Mouse (Mus musculus) heart, adult 2 months (tissue): ENCODE measurements around the gene 4933424G06Rik. TPM values are rescaled to one million over a fixed set of nuclear protein-coding genes. Genes with fewer than 3 reads are reported as not detected.

Experiments used
- DNase-seq, 2 experiments: peaks; one replicate each; pipeline ENCODE4 v3.0.0; 2021
- H3K27ac ChIP-seq: fragments of 200-600 bp; 2 replicates; pipeline ENCODE4 v1.8.1; 2022
- H3K27me3 ChIP-seq: fragments of 200-500 bp; 2 replicates; pipeline ENCODE4 v1.6.1; 2012; ENCODE audit warnings: mild to moderate bottlenecking, low read length, inconsistent platforms, mixed read lengths; ENCODE audit not compliant: control insufficient read depth, insufficient read depth
- H3K36me3 ChIP-seq: fragments of 200-500 bp; 2 replicates; pipeline ENCODE4 v1.6.1; 2012; ENCODE audit warnings: low read length, inconsistent platforms; ENCODE audit not compliant: control insufficient read depth, insufficient read depth
- H3K4me1 ChIP-seq: fragments of 200-500 bp; 2 replicates; pipeline ENCODE4 v1.6.1; 2011; ENCODE audit warnings: low read length; ENCODE audit not compliant: control insufficient read depth, insufficient read depth
- H3K4me3 ChIP-seq: fragments of 200-600 bp; 2 replicates; pipeline ENCODE4 v1.8.1; 2022
- H3K79me2 ChIP-seq: fragments of 200-500 bp; replicated peaks from 2 replicates; pipeline ENCODE4 v1.6.1; 2012; ENCODE audit warnings: mild to moderate bottlenecking, inconsistent platforms, low read length, moderate library complexity, mixed read lengths; ENCODE audit not compliant: control insufficient read depth, insufficient read depth
- H3K9ac ChIP-seq: fragments of 200-500 bp; 2 replicates; pipeline ENCODE4 v1.6.1; 2012; ENCODE audit warnings: low read depth, mild to moderate bottlenecking, control low read depth, inconsistent platforms, low read length, mixed read lengths
- CTCF ChIP-seq: fragments of 200-600 bp; IDR thresholded peaks from 2 replicates; pipeline ENCODE4 v1.8.1; 2022; ENCODE audit warnings: antibody characterized with exemption, mild to moderate bottlenecking, moderate library complexity
- EP300 ChIP-seq: fragments of 200-500 bp; IDR thresholded peaks from 2 replicates; pipeline ENCODE4 v1.6.1; 2011; ENCODE audit warnings: low read depth, low read length, control low read depth; ENCODE audit not compliant: insufficient read depth
- POLR2A ChIP-seq: fragments of 200-500 bp; IDR thresholded peaks from 2 replicates; pipeline ENCODE4 v1.6.1; 2011; ENCODE audit warnings: mild to moderate bottlenecking, low read depth, low read length, control low read depth; ENCODE audit not compliant: insufficient read depth
- WGBS: fragments of 180-500 bp; shearing (Covaris S2); methylation state at CpG from one replicate; pipeline ENCODE4 v1.1.7; 2018; 5-methylcytosine and 5-hydroxymethylcytosine counted together
- intact Hi-C: fragments of 180-260 bp; cut with DNase I; formaldehyde crosslinking; loops from one replicate; pipeline ENCODE4 v1.15.1; 2025
- polyA plus RNA-seq: library from polyadenylated mRNA; depleted of rRNA; stranded (reverse); fragments of >200 nt; gene quantifications from 2 replicates; pipeline ENCODE4 v1.2.3, GENCODE M21; 2012
- total RNA-seq, 2 experiments: library from RNA; stranded (reverse); gene quantifications; 2 replicates each; pipeline ENCODE4 v1.2.3; 2021

4933424G06Rik gene
- total and polyA plus RNA-seq, 3 experiments: not detected

DNA sequence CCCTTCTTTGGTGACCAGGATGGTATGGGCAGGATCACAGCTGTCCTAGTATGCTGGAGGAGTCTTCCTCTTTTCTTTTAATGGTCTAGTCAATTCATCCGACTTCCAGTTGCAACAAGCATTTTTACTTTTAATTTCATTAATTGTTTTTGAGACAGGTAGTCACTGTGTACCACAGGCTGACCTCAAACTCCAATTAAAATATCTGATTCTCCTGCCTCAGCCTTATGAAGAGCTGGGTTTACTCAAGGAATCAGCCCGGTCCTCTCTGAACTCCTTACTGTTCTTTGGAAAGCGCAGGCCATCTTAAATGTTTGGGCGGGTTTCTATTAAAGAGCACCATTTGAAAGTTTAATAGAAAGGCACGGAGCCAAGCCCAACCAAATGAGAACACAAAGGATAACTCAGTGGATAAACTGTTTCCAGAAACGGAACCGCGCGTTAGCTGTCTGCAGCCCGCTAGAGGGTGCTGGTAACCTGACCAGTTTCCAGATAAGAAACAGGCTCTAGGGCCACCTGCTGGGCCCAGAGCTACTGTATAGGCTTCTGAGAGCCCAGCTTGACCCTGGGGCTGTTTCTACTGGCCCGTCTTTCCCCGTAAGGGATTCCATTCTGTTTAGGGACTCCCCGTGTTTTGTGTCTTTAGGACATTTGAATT, 26.0 kb upstream of the 4933424G06Rik start:
- intact Hi-C loops: loop anchor here (1.0 to 2.0 kb wide), 2 partner anchors 49 to 137 kb away; partner anchors contain the start of gene Ankrd39
- 9% methylated on average over 13 of the region's 13 CpGs for WGBS
- H3K27ac ChIP-seq: no peak overlapping the region
- no peaks in the 10 kb centered on the region for H3K27me3 ChIP-seq
- H3K36me3 ChIP-seq: no peaks in the 10 kb centered on the region
- H3K79me2 ChIP-seq: no peaks in the 10 kb centered on the region
- H3K4me1 ChIP-seq: no peaks in the 10 kb centered on the region
- DNase-seq: peak; percentile 79 to 83
- no peak overlapping the region for H3K4me3 ChIP-seq
- H3K9ac ChIP-seq: no peak overlapping the region
- peak; percentile 63; the same call in 1 of the 2 replicates for TF ChIP-seq EP300
- TF ChIP-seq POLR2A: no peak
- TF ChIP-seq CTCF: peak; percentile 97

- Histone ChIP-seq H3K36me3 (no peaks in the 10 kb centered on the region; the same call in none of the 2 replicates), H3K4me3 (peak overlapping the region; percentile 36), H3K27ac (peak overlapping the region; percentile 71), H3K79me2 (peaks cover 2% of the 10 kb centered on the region; the same call in 1 of the 2 replicates), H3K9ac (peak overlapping the region; percentile 59), H3K4me1 (peaks cover 4% of the 10 kb centered on the region), H3K27me3 (no peaks in the 10 kb centered on the region)
- intact Hi-C loops: loop anchor here (10.0 kb wide), 1 partner anchor 336 kb away; no protein-coding TSS in a partner anchor
- no peak for TF ChIP-seq POLR2A
- no peak for TF ChIP-seq EP300
- TF ChIP-seq CTCF: no peak
- DNase-seq: no peak
- 62% methylated on average over 11 of the region's 11 CpGs for WGBS
These were observed 19.2 kb upstream of the 4933424G06Rik start for GRCm38 (mm10) chr1:36690671-36691235.

DNA sequence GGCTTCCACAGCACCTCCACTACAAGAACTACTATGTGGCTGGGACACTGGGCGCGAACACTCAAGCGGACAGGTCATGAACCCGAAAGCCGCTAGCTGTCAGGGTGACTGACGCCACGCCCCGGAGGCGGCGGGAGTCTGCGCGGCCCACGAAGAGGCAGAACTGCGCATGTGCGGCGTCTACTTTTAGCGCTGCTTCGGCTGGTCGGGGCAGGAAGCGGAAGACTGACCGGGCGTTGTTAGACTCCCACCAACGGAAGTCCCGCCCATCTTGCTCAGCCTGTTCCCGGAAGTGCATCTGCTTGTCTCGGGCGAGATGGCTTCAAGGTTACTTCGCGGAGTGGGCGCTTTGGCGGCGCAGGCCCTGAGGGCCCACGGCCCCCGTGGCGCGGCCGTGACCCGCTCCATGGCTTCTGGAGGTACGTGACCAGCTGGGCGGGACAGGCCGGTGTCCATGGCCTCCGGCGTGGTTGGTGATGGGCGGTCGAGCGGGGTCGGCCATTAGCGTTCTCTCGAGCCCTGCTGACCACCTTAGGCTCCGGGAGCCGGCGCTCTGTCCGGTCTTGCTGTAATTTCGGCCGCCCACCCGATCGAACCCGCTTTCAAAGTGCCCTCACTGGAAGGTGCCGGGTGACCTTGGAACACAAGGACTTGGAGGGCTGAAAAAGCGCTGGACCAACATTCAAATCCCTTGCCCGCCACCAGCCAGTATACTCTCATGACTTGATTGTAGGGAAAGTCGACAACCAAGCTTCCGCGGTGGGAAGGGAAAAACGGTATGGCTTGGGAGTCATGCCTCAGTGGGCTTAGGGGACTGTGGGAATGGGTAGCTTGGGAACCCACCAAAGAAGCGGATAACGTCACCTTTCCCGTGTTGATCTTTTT, 18.4 kb upstream of the 4933424G06Rik start, which contains the start of gene Cox5b:
TSS of gene Cox5b (plus strand) at position 179 of the 885 bp plus-strand sequence.
- H3K27me3 ChIP-seq: no peaks in the 10 kb centered on the region
- H3K79me2 ChIP-seq: peaks cover 2% of the 10 kb centered on the region; the same call in 1 of the 2 replicates
- peak within 1 kb of the TSS; percentile 87 for H3K27ac ChIP-seq
- WGBS: under 1% methylated on average over 68 of the region's 68 CpGs
- H3K36me3 ChIP-seq: no peaks in the 10 kb centered on the region; the same call in none of the 2 replicates
- intact Hi-C loops: loop anchor here (1.0 to 10.0 kb wide), 2 partner anchors 18 to 337 kb away; no protein-coding TSS in a partner anchor
- DNase-seq: peak; percentile 95 to 98
- H3K9ac ChIP-seq: peak within 1 kb of the TSS; percentile 83
- TF ChIP-seq CTCF: no peak
- TF ChIP-seq EP300: 0 out of 2 replicates have a peak, but pooled peaks have one; percentile 12
- TF ChIP-seq POLR2A: peak; percentile 75
- H3K4me3 ChIP-seq: peak within 1 kb of the TSS; percentile 89
- H3K4me1 ChIP-seq: peaks cover 4% of the 10 kb centered on the region

DNA sequence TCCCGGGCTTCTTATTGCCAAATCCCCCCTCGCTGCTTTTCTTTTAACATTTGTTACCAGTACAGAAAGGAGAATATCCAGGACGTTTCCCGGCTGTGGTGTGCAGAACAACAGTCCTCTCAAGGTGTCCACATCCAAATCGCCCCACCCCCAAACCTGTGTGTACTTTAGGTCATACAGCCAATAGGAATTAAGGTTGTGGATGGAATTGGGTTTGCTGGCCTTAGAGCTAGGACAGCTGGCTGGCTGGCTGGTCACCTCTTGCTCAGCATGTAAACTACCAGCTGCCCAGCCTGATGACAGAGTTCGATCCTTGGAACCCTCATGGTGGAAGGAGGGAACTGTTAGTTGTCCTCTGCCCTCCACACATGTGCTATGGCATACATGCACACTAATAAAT, 15.1 kb upstream of the 4933424G06Rik start:
- Histone ChIP-seq H3K4me1 (peaks cover 4% of the 10 kb centered on the region), H3K4me3 (no peak overlapping the region), H3K27me3 (no peaks in the 10 kb centered on the region), H3K79me2 (peaks cover 2% of the 10 kb centered on the region; the same call in 1 of the 2 replicates), H3K36me3 (no peaks in the 10 kb centered on the region; the same call in none of the 2 replicates), H3K9ac (no peak overlapping the region), H3K27ac (no peak overlapping the region)
- TF ChIP-seq EP300 (0 out of 2 replicates have a peak, but pooled peaks have one; percentile 2), POLR2A (no peak)
- 81% methylated on average over 6 of the region's 6 CpGs for WGBS
- no peak for DNase-seq
- intact Hi-C loops: loop anchor here (10.0 kb wide), 1 partner anchor 340 kb away; no protein-coding TSS in a partner anchor

GRCm38 (mm10) chr1:36696411-36696810, 13.5 kb upstream of the 4933424G06Rik start:
- Histone ChIP-seq H3K79me2 (peaks cover 2% of the 10 kb centered on the region; the same call in 1 of the 2 replicates), H3K27me3 (no peaks in the 10 kb centered on the region), H3K36me3 (no peaks in the 10 kb centered on the region; the same call in none of the 2 replicates), H3K4me1 (peaks cover 2% of the 10 kb centered on the region; the same call in 1 of the 2 replicates), H3K4me3 (no peak overlapping the region), H3K27ac (no peak overlapping the region), H3K9ac (no peak overlapping the region)
- 34% methylated on average over 6 of the region's 6 CpGs for WGBS
- DNase-seq: no peak
- intact Hi-C loops: loop anchor here (10.0 kb wide), 1 partner anchor 342 kb away; no protein-coding TSS in a partner anchor
- TF ChIP-seq POLR2A: no peak
- no peak for TF ChIP-seq EP300
- no peak for TF ChIP-seq CTCF
